Comparison of ENCODE assay signal across 8 mouse cellular contexts in genomic region chr6:67267408-67268244, GRCm38 (mm10). TPM values are rescaled to one million over a fixed set of nuclear protein-coding genes. Genes with fewer than 3 reads are reported as not detected.
DNase-seq lines count a peak whose midpoint lies in the region; ATAC-seq and TF ChIP-seq lines count a peak whose summit lies in the region.

No protein-coding gene starts in this region.

- peaks cover 13% of the 10 kb centered on the region for H3K36me3 ChIP-seq in heart, embryonic 13.5 days
- peaks cover 2% of the 10 kb centered on the region; the same call in 1 of the 2 replicates for H3K36me3 ChIP-seq in kidney, postnatal 0 days (ENCODE audit: insufficient read depth, low read length)
- H3K36me3 ChIP-seq in liver, postnatal 0 days (replicated peaks; ENCODE audit: insufficient read depth, low read length), result peaks cover 12% of the 10 kb centered on the region
- H3K36me3 ChIP-seq in neural tube, embryonic 13.5 days, result peaks cover 8% of the 10 kb centered on the region

- H3K9ac ChIP-seq in heart, embryonic 13.5 days, result peak overlapping the region; percentile 100
- peak overlapping the region; percentile 97 for H3K9ac ChIP-seq in kidney, postnatal 0 days (ENCODE audit: low read depth, low read length)
- H3K9ac ChIP-seq in liver, postnatal 0 days (replicated peaks), result peak overlapping the region; percentile 98
- peak overlapping the region; percentile 91 for H3K9ac ChIP-seq in neural tube, embryonic 13.5 days

- 0% methylated on average over 64 of the region's 65 CpGs for WGBS in heart, embryonic 13.5 days
- WGBS in kidney, postnatal 0 days, result under 1% methylated on average over 65 of the region's 65 CpGs
- WGBS in liver, postnatal 0 days (ENCODE audit: insufficient replicate concordance), result under 1% methylated on average over 65 of the region's 65 CpGs
- under 1% methylated on average over 63 of the region's 65 CpGs for WGBS in neural tube, embryonic 13.5 days

- H3K4me3 ChIP-seq in embryonic fibroblast, embryonic 13.5 days (ENCODE audit: insufficient read depth, low read length), result peak overlapping the region; percentile 98
- H3K4me3 ChIP-seq in heart, embryonic 13.5 days, result peak overlapping the region; percentile 100
- peak overlapping the region; percentile 91 for H3K4me3 ChIP-seq in kidney, postnatal 0 days (replicated peaks; ENCODE audit: low read depth, low read length)
- H3K4me3 ChIP-seq in liver, postnatal 0 days (ENCODE audit: low read depth, low read length), result peak overlapping the region; percentile 91
- peak overlapping the region; percentile 99 for H3K4me3 ChIP-seq in neural tube, embryonic 13.5 days

- peak; percentile 23 to 33 for DNase-seq in CD8-positive naive resting alpha-beta T cell, adult 2 months (ENCODE audit: low read depth in 2 of 2, low spot score in 2 of 2)
- DNase-seq in adrenal gland, postnatal 4 days (ENCODE audit: low spot score in 2 of 2), result peak; percentile 5 to 19
- peak; percentile 56 for DNase-seq in kidney, postnatal 0 days (ENCODE audit: low spot score)
- DNase-seq in liver, postnatal 0 days, result peak; percentile 65
- DNase-seq in thymus, adult 18-20 months, result peak; percentile 34 to 36

- H3K4me2 ChIP-seq in heart, embryonic 13.5 days, result peak overlapping the region; percentile 84
- peak overlapping the region; percentile 72 for H3K4me2 ChIP-seq in kidney, postnatal 0 days (ENCODE audit: low read length)
- H3K4me2 ChIP-seq in liver, postnatal 0 days (ENCODE audit: low read depth, low read length), result peak overlapping the region; percentile 85
- H3K4me2 ChIP-seq in neural tube, embryonic 13.5 days, result peak overlapping the region; percentile 87

- H3K27ac ChIP-seq in embryonic fibroblast, embryonic 13.5 days (ENCODE audit: insufficient read depth, low read length), result peak overlapping the region; percentile 62
- H3K27ac ChIP-seq in heart, embryonic 13.5 days (replicated peaks), result peak overlapping the region; percentile 93
- peak overlapping the region; percentile 84 for H3K27ac ChIP-seq in kidney, postnatal 0 days
- H3K27ac ChIP-seq in liver, postnatal 0 days (ENCODE audit: low read depth), result peak overlapping the region; percentile 90
- peak overlapping the region; percentile 92 for H3K27ac ChIP-seq in neural tube, embryonic 13.5 days (replicated peaks)

- ATAC-seq in heart, embryonic 13.5 days (ENCODE audit: extremely low read depth, insufficient number of reproducible peaks, low FRiP score, low TSS enrichment), result no peak
- ATAC-seq in kidney, postnatal 0 days (replicated peaks; ENCODE audit: low FRiP score, low read depth), result peak; percentile 29
- peak; percentile 7 for ATAC-seq in liver, postnatal 0 days
- ATAC-seq in neural tube, embryonic 13.5 days (ENCODE audit: low read depth), result peak; percentile 77

- no peaks in the 10 kb centered on the region for H3K4me1 ChIP-seq in embryonic fibroblast, embryonic 13.5 days (ENCODE audit: control insufficient read depth, insufficient read depth, low read length)
- peaks cover 33% of the 10 kb centered on the region for H3K4me1 ChIP-seq in heart, embryonic 13.5 days
- H3K4me1 ChIP-seq in kidney, postnatal 0 days (replicated peaks; ENCODE audit: insufficient read depth, low read length), result peaks cover 3% of the 10 kb centered on the region; the same call in 1 of the 2 replicates
- peaks cover 9% of the 10 kb centered on the region for H3K4me1 ChIP-seq in liver, postnatal 0 days (ENCODE audit: insufficient read depth)
- H3K4me1 ChIP-seq in neural tube, embryonic 13.5 days (replicated peaks), result peaks cover 31% of the 10 kb centered on the region

- H3K27me3 ChIP-seq in heart, embryonic 13.5 days (replicated peaks), result no peaks in the 10 kb centered on the region
- H3K27me3 ChIP-seq in kidney, postnatal 0 days (ENCODE audit: insufficient read depth, low read length), result no peaks in the 10 kb centered on the region
- H3K27me3 ChIP-seq in liver, postnatal 0 days (ENCODE audit: insufficient read depth, low read length), result no peaks in the 10 kb centered on the region
- no peaks in the 10 kb centered on the region for H3K27me3 ChIP-seq in neural tube, embryonic 13.5 days

- TF ChIP-seq CTCF in embryonic fibroblast, embryonic 13.5 days (IDR thresholded peaks at IDR 0.05; ENCODE audit: borderline replicate concordance, insufficient read depth, low read length), result no peak
- no peak for TF ChIP-seq CTCF in kidney, postnatal 0 days (IDR thresholded peaks at IDR 0.05; ENCODE audit: low read depth)
- no peak for TF ChIP-seq CTCF in liver, postnatal 0 days (IDR thresholded peaks at IDR 0.05; ENCODE audit: low read depth)

- TF ChIP-seq EP300 in liver, postnatal 0 days (IDR thresholded peaks at IDR 0.05; ENCODE audit: low read depth), result no peak

- no peak for TF ChIP-seq POLR2A in embryonic fibroblast, embryonic 13.5 days (IDR thresholded peaks at IDR 0.05; ENCODE audit: low read depth, low read length)

- no peaks in the 10 kb centered on the region for H3K9me3 ChIP-seq in heart, embryonic 13.5 days
- no peaks in the 10 kb centered on the region for H3K9me3 ChIP-seq in kidney, postnatal 0 days (replicated peaks; ENCODE audit: low read length)
- H3K9me3 ChIP-seq in liver, postnatal 0 days (ENCODE audit: low read length), result no peaks in the 10 kb centered on the region
- H3K9me3 ChIP-seq in neural tube, embryonic 13.5 days, result no peaks in the 10 kb centered on the region

RNA-seq across cellular contexts. Expression of gene Serbp1, which starts 29.6 kb away (rescaled TPM):
- total RNA-seq in adrenal gland, postnatal 4 days (2021), result 100 to 1,000 TPM; 354 to 387 TPM
- 657 and 685 TPM in 2 replicates for polyA plus RNA-seq in embryonic fibroblast, embryonic 13.5 days (2011; ENCODE audit: insufficient read length, low read depth, missing spikeins)
- 309 and 332 TPM in 2 replicates for polyA plus RNA-seq in heart, embryonic 13.5 days (2015; fragmentation: Nextera tagmentation; extraction: Ambion mirVana)
- 356 and 371 TPM in 2 replicates for polyA plus RNA-seq in kidney, postnatal 0 days (2015; fragmentation: Nextera tagmentation; extraction: Ambion mirVana)
- 186 and 207 TPM in 2 replicates for polyA plus RNA-seq in liver, postnatal 0 days (2015; fragmentation: Nextera tagmentation; extraction: Ambion mirVana)
- 324 and 340 TPM in 2 replicates for polyA plus RNA-seq in neural tube, embryonic 13.5 days (2015; fragmentation: Nextera tagmentation; extraction: Ambion mirVana)

Comparison
In these comparisons a context has a peak if more than half of its experiments do, and no peak if none do; other contexts are left out.
1. DNase-seq: peak in every context shown above with its lines; median percentile 65 in liver, postnatal 0 days; 56 in kidney, postnatal 0 days; 35 in thymus, adult 18-20 months; 28 in CD8-positive naive resting alpha-beta T cell, adult 2 months; 12 in adrenal gland, postnatal 4 days.